Mouse (Mus musculus) erythroblast, embryonic 14.5 days (primary cell): ENCODE data around the gene Pdia4.
"Not testable (repeated sequence)": the region's sequence is repeated elsewhere in the genome, so short reads cannot be mapped to it uniquely, and the experiment has no call there.

Experiments
- GATA1 ChIP-seq: IDR thresholded peaks from 2 replicates; pipeline ENCODE4 v1.6.1; 2012; ENCODE audit warnings: low read length, inconsistent platforms, mixed read lengths
- TAL1 ChIP-seq: IDR thresholded peaks from 3 replicates; pipeline ENCODE4 v1.6.1; 2012; ENCODE audit warnings: low read length, inconsistent platforms, mixed read lengths

- TF ChIP-seq TAL1, GATA1: not testable (repeated sequence)
Measured at GRCm38 (mm10) chr6:47753144-47753543, 60.1 kb downstream of the Pdia4 start.
